Mouse (Mus musculus): ENCODE results near the gene Creb5. TPM values are rescaled to one million over a fixed set of nuclear protein-coding genes. Genes with fewer than 3 reads are reported as not detected.

The Creb5 gene
- total RNA-seq, 2 experiments from 2014 or later = 6.7 to 9.5 TPM

DNA sequence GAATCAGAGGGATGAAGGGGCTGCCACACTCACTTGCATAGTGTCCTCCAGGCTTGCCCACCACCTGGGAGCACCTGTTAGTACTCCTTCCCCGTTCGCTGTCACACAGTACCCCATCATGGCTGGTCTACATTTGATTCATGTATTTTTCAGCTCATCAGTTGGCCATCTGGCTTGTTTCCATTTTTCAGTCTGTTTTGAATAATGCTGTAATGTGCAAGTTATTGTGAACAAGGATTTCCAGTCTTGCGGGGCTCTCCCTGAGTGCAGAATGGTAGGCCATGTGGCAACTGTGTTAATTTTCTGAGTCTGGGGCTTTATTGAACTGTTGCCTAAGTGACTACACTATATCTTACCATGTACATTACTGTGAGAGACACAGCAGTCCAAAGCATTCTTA lies 369.4 kb downstream of the Creb5 start:
- no peak for DNase-seq
- intact Hi-C loops (cut with DNase I; ENCODE audit: low total_unique reads) = no loop called here

DNA sequence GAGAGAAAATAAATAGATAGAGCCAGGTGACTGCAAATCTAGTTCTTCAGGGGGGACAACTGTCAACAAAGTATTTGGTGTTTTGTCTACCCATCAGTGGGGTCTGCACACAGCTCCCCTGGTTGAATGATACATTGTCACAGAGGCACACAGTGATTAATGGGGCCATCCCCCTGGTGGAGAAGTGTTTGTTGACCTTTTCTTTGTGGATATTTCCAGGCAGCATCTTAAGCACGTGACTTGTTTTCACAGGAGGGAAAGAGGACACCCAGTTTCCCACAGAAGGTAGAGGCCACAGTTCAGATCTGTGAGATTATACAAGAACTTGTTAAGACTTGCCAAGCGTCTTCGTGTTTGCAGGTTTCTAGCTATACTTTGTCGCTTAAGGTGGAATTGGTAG lies 370.4 kb downstream of the Creb5 start:
- intact Hi-C loops (cut with DNase I; ENCODE audit: low total_unique reads) = no loop called here
- no peak for DNase-seq

DNA sequence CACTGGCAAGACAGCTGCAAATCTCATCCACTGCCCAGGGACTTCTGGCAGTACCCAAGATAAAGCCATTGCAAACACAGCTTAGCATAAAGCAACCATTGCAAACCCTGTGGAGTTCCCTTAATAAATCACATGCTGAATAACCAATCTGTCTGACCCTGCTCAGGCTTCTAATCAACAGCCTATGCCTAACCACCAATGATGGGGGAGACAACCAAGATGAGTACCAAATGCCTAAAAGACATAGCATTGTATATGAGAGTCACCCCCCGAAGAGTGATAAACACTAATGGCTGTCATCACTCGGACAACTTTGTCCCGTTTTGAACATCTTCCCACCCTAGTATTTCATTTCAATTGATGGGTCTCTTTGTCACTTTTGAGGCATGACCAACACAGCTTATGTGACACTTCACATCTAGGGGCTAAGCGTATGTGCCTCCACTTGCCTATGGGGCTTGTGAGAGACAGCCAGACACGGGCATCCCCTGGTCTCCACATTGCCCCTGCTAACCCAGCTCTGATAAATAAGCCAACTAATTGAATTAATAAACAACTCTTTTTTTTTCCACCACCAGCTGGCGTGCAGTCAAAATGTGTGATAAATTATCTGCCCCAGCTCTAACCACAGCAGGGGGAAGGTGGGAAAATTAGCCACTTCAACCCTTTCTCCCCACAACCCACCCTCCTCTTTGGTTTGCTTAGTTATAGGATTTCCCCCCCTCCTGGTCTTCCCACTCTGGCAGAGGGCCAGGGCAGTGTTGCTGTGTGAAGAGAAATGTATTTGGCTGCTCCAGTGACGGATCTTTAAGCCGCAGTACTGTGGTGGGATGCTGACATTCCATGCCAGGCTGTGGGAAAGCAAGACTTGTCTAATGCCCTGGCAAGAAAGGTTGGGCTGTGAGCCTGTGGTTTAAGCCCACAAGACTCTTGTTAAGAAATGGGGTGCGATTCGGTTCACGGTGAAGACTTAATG lies 376.1 kb downstream of the Creb5 start:
- DNase-seq = no peak
- intact Hi-C loops (cut with DNase I; ENCODE audit: low total_unique reads) = no loop called here

DNA sequence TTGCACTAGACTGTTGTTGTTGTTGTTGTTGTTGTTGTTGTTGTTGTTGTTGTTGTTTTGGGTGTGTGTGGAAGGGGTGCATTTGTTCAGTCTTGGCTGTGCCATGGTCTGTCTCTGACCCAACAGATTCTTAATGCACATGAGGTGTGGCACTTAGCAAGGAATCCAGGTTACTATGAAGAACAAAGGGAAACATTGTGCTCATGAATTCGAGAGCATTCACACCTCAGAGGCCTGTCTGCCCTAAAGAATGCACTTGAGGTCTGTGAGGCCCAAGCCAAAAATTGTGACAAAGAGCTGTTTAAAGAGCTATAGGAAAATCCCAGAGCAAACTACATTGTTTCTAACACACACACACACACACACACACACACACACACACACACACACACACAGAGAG lies 377.7 kb downstream of the Creb5 start:
- intact Hi-C loops (cut with DNase I; ENCODE audit: low total_unique reads) = no loop called here

DNA sequence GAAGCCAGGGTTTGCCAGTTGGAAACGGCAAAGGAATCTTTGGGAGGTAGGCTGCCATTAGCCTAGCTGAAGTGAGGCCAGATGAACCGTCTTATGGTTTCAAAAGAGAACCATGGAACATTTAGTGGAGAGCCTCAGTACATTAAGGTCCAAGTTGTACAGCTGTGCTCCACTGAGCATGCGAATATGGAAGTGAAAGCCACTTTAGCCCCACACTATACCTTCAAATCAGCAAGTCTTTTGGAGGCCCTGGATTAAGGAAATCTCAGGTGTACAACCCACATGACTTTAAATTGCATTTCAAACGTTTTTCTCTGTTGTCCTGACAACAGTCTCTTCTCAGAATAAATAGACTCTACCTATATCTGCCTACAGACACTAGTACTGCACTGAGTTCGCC lies 379.4 kb downstream of the Creb5 start:
- no peak for DNase-seq
- intact Hi-C loops (cut with DNase I; ENCODE audit: low total_unique reads) = no loop called here

More for the DNA sequence above, 377.7 kb downstream of the Creb5 start:
- DNase-seq = no peak

DNA sequence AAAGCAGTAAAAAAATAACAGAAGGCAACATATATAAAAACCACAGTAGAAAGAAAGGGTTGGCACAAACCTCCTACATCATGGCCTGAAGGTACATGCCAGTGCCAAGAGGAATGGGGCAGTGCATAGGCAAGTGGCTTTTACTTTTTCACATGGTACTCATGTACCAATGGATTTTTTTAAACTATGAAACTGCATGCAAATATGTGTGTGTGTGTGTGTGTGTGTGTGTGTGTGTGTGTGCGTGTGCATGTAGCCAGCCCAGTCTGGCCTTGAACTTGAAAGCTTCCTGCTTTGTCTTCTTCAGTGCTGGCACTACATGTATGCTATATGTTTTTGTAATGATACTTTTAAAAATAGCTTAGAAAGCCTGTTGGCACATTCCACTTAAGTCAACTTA lies 391.2 kb downstream of the Creb5 start:
- intact Hi-C loops (cut with DNase I; ENCODE audit: low total_unique reads) = no loop called here

DNA sequence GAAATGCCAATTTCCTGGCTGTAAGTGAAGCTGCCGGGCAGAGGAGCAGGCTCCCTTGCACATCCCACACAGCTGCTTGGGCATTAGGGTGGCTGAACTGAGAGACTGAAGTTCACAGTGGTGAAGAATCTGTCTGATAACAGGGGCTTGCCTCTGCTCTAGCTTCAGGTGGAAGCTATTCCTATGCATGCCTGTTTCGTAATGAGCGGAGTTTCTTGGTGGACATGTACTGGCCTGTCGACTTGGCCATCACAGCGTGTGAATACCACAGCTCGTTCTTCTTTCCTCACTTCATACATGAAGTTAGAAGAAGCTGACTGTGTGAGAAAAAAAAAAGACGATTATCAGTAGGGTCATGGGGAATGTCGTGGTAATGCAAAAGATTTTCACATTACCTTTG lies 393.0 kb downstream of the Creb5 start:
- no peak for DNase-seq
- intact Hi-C loops (cut with DNase I; ENCODE audit: low total_unique reads) = no loop called here

More for the DNA sequence above, 391.2 kb downstream of the Creb5 start:
- no peak for DNase-seq

DNA sequence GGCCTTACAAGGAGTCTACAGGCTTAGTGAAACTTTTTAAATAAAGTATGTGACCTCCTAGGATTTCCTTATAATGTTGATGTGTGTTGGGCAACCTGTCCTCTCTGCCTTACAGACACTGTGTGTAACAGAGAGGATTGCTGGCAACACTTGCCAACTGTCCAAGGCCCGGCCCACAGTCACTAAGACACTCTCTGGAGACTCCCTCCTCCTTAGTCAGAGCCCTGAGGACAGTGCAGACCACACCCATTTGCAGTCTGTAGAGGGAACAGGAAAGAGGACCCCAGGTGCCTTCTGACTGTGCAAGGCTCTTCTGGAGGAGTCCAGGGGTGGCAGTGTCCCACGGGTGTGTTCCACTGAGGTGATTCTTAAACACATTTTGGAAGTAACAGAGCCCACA lies 397.3 kb downstream of the Creb5 start:
- no peak for DNase-seq
- intact Hi-C loops (cut with DNase I; ENCODE audit: low total_unique reads) = no loop called here

DNA sequence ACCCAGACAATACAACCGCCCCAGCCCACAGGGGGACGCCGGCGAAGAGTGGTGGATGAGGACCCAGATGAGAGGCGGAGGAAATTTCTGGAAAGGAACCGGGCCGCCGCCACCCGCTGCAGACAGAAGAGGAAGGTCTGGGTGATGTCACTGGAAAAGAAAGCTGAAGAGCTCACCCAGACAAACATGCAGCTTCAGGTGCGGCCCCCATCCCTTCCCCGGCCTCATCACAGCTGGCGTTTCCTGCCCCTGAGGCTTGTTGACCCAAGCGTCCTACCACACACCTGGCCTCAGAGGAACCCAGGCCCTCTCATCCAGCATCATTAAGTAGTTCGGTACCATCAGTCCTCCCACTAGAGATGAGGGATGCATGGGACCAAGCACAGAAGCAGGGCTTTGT lies 398.3 kb downstream of the Creb5 start:
- DNase-seq = no peak
- intact Hi-C loops (cut with DNase I; ENCODE audit: low total_unique reads) = no loop called here

DNA sequence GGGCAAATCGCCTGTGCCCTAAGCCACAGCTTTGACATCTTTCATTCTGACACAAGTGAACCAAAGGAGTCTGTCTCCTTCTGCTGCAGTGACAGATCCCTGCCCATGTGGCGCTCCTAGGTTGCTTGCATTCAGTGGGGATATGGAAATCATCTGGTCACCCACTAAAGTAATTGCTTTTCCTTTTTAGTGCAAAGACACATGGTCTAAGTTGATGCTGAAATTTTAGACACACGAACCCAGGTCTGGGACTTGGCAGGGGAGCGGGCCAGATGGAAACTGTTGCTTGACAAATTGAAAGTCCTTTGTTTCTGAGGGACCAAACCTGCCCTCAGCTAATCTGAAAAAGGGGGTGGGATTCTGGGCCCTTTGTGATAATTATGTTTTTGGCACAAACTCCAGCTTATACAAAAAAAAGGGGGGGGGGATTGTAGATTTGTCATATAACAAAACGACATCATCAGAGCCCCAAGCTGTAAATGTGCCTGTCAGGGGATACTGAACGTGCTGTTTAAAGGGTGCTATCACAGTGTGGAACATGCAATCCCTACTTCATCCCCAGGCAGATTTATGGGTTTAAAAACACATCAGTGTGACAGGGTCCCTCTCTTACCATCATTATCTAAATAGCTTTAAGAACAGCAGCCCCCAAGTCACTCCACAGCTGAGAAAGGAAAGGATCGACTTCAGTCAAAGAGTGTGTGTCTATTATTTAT lies 401.9 kb downstream of the Creb5 start:
- intact Hi-C loops (cut with DNase I; ENCODE audit: low total_unique reads) = no loop called here
- DNase-seq = no peak

DNA sequence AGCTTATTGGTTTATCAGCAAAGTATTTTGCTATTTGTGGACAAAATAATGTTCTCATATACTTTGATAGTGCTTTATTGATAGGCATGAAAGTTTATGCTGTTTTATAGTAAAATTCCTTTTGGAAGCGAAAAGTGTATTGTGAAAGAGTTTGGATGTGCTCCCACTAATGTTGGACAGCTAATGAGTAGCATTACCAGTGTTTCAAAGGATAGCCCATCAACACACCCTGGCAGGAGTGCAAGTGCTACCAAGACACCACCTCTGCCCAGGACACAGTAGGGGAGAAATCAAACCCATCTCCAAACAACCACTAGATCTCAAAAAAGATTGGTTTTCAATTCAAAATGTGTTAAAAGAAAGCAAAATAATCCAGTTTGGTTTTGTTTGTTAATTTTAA lies 403.9 kb downstream of the Creb5 start:
- DNase-seq = no peak
- intact Hi-C loops (cut with DNase I; ENCODE audit: low total_unique reads) = no loop called here

DNA sequence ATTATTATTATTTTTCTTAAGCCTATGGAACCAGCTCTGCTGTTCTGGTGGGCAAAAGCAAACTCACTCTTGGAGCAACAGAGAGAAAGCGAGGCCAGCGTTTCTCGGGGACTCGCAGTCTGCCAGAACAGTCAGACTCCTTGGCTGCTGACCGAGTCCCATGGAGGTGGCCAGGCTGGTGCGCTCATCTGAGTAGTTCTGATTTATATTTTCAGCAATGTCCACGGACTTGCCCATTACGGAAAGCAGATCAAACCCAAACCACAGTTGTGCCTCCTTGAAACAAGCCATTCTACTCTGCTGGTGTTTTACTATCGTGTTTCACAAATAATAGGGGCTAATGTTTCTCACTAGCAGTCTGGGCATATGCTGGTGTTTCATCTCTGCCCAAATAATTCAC lies 408.1 kb downstream of the Creb5 start:
- peak; percentile 56 for DNase-seq
- intact Hi-C loops (cut with DNase I; ENCODE audit: low total_unique reads) = no loop called here

DNA sequence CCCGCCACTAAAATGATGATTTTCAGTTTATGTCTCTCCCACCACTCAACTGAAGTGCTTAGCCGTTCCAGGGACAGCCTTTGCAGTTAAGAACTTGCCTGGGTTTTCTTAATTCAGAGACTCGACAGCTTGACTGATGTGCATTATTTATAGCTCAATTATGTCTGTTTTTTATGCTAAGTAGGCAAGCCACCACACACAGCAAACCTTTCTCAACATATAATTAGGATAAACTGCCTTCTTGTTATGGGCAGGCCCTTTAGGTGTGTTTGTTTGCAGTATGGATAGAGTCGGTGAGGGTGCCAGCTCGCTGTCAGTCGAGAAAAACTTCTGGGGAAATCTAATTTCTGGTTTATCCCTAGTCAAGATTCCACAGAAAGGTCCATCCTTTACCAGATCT lies 409.4 kb downstream of the Creb5 start:
- intact Hi-C loops (cut with DNase I; ENCODE audit: low total_unique reads) = no loop called here
- DNase-seq = no peak

DNA sequence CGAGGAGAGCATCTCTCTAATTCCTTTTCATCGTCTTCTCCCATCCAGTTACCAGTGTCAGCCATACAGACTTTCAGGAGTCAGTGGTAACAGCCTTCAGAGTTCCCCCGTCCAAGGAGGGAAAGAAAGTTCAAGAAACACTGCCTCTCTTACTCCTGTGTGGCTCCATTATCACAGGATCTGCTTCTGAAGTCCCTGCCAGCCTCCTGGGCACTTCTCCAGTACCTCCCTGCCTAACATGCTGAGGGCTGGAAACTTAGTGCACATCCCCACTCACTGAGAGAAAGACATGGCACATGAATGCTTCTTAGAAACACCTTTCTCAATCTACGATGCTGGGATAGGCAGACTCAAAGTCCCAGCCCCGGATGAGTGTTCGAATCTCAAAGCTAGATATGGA lies 409.9 kb downstream of the Creb5 start:
- intact Hi-C loops (cut with DNase I; ENCODE audit: low total_unique reads) = no loop called here
- DNase-seq = no peak

DNA sequence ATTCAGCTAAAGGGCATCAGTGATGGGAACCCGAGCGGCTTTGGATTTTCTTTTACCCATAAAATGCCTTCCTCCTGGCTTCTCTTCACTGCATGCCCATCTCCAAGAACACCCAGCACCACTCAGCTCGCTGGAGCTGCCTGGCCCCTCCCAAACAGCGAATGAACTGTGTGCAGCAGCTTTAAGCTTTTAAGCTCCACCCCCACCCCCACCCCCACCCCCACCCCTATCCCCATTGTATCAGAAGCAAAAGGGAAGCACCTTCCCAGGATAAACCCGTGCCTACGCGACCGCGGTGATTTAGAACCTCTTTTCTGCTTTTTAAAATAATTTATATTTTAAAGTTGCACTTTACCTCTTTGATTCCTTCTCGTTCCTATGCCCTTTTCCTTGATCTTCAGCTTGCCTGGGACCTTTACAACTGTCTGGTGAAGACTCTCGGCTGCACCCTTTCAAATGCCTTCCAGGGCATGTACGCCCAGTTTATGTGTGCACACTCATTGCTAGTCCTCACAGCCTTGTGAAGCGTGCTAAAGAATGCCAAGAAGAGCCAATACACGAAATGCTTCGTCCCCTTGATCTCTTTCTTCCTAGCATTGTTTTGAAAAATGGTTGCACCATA lies 411.2 kb downstream of the Creb5 start:
- intact Hi-C loops (cut with DNase I; ENCODE audit: low total_unique reads) = no loop called here

DNA sequence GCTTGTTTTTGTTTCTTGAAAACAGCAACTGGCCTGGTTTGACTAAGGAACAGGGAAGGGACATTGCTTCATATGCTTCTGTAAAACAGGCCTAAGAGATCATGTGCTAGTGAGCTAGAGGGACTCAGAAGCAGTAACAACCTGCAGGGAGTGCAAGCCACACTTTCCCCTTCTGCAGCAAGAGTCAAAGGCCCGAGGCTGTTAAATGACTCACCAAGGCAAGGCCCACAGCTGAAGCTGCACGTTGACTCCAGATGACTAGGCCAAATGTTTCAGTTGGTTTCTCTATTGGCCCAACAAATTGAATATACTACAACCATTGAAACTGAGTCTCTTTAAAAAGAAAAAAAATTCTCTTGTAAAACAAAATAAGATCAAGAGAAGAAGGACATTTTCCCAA lies 417.4 kb downstream of the Creb5 start:
- intact Hi-C loops (cut with DNase I; ENCODE audit: low total_unique reads) = no loop called here

More for the DNA sequence above, 411.2 kb downstream of the Creb5 start:
- DNase-seq = no peak

DNA sequence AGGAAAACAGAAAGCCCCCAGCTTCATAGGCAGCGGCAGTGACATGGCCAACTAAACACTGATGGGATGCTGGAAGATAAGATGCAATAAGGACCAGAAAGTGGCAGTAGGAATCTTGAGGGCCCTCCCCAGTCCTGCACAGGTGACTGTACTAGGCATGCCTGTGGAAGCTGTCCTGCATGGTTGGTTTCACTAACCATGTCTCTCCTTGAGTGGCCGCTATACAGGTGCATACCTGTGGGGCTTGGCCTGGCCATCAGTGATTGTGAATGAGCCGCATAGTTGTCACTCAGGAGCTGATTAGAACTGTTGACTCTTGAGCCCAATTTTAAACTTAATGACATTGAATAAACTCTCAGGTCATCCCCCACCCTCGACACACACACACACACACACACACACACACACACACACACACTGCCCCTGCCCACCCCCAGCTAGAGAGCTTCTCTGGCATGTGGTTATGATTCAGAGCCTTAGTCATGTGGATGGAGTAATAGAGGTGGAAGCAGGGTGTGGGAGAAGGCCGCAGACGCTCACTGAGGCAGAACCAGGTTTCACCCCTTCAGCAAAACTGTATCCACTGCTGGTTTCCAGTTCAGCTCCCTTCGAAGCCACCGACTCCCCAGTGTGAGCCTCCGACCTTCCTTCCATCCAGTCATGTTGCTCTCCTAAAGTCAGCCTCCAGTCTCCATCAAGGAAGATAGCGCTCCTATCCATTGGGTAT lies 419.7 kb downstream of the Creb5 start:
- DNase-seq = no peak
- intact Hi-C loops (cut with DNase I; ENCODE audit: low total_unique reads) = no loop called here

More for the DNA sequence above, 417.4 kb downstream of the Creb5 start:
- DNase-seq = no peak

DNA sequence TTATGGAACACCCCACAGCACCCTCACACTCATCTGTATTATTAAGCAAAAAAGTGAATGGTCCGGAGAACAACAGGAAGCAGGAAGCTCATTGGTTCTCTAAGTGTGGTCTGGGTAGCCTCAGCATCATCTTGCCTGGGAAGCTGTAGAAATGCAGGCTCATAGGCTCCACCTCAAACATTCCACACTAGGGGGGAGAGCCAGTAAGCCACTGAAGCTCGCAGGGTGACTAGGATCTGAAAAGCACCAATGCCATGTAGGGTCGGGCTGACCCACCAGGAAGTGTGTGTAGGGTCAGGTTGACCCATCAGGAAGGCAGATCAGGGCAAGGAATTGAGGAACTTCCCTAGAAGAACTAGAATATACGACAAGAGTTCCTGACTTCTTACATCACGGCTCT lies 420.7 kb downstream of the Creb5 start:
- no peak for DNase-seq
- intact Hi-C loops (cut with DNase I; ENCODE audit: low total_unique reads) = no loop called here

DNA sequence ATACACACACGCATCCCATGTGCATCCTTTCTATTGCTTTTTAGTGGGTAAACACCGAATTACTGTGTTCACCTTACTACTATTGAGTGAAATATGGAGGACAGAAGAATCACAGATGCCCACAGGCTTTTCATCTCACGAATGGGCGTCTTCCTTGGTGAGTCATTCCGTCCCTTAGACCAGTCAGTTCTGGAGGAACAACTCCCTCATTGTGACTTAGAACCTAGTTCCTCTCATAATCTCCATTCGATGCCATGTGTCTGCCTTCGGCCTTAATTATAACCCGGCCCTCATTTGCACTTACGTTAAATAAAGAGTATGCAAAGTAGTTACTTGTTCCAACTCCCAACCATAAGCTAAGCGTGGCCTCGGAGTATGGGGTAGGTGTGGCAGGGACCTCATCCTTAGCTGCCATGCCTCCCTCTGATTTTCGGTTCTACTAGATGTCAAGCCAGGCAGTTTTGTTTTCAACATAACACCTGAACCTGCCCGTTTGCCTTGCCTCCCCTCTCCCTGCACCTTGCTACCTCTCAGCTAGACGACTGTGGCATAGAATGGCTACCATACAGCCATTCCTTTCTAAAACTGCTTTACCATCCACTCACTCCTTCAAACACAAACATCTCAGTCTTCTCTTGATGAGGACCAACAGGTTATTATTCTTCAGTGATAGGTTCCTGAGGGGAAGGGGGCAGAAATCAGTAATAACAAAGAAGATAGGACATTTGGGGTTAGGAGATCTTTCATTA lies 422.8 kb downstream of the Creb5 start:
- no peak for DNase-seq
- intact Hi-C loops (cut with DNase I; ENCODE audit: low total_unique reads) = no loop called here

Data from gastrocnemius, postnatal 14 days (tissue).